Mouse (Mus musculus) embryonic facial prominence, embryonic 13.5 days (tissue): ENCODE measurements around the gene Ung. TPM values are rescaled to one million over a fixed set of nuclear protein-coding genes. Genes with fewer than 3 reads are reported as not detected.

Experiments used
- ATAC-seq: fragments of 200-750 bp; cut with Nextera tagmentation; 2 replicates; pipeline ENCODE4 v1.8.0; 2017; ENCODE audit warnings: low read depth; ENCODE audit not compliant: insufficient number of reproducible peaks, insufficient read depth, low FRiP score, low TSS enrichment
- H3K27ac ChIP-seq: fragments of 300-500 bp; sonication (generic); 2 replicates; pipeline ENCODE4 v1.5.1; 2015; ENCODE audit warnings: moderate library complexity, mild to moderate bottlenecking, inconsistent platforms
- H3K27me3 ChIP-seq: fragments of 300-500 bp; sonication (generic); 2 replicates; pipeline ENCODE4 v1.6.1; 2015; ENCODE audit warnings: mild to moderate bottlenecking, inconsistent platforms
- H3K36me3 ChIP-seq: fragments of 300-500 bp; sonication (generic); 2 replicates; pipeline ENCODE4 v1.6.1; 2015; ENCODE audit warnings: mild to moderate bottlenecking, inconsistent platforms
- H3K4me1 ChIP-seq: fragments of 300-500 bp; sonication (generic); 2 replicates; pipeline ENCODE4 v1.6.1; 2015; ENCODE audit warnings: inconsistent platforms
- H3K4me2 ChIP-seq: fragments of 300-500 bp; sonication (generic); 2 replicates; pipeline ENCODE4 v1.6.1; 2015; ENCODE audit warnings: moderate library complexity, mild to moderate bottlenecking, inconsistent platforms
- H3K4me3 ChIP-seq: fragments of 300-500 bp; sonication (generic); 2 replicates; pipeline ENCODE4 v1.5.1; 2015; ENCODE audit warnings: mild to moderate bottlenecking, inconsistent platforms
- H3K9ac ChIP-seq: fragments of 300-500 bp; sonication (generic); 2 replicates; pipeline ENCODE4 v1.6.1; 2015; ENCODE audit warnings: mild to moderate bottlenecking, inconsistent platforms
- H3K9me3 ChIP-seq: fragments of 300-500 bp; sonication (generic); 2 replicates; pipeline ENCODE4 v1.6.1; 2016; ENCODE audit warnings: inconsistent platforms
- WGBS: fragments of 180-500 bp; shearing (Covaris S2); methylation state at CpG from one replicate; pipeline ENCODE4 v1.1.7; 2015; ENCODE audit warnings: mixed read lengths; 5-methylcytosine and 5-hydroxymethylcytosine counted together
- polyA plus RNA-seq: library from polyadenylated mRNA; unstranded; fragments of >200 nt; fragmentation: Nextera tagmentation; extraction: Ambion mirVana; gene quantifications from 2 replicates; pipeline ENCODE4 v1.2.1, GENCODE M21; 2015

The Ung gene
- polyA plus RNA-seq, 1 experiment from 2014 or later: 48.2 TPM

- no peaks in the 10 kb centered on the region for H3K36me3 ChIP-seq
Measured at GRCm38 (mm10) chr5:114153490-114153889, 23.3 kb downstream of the Ung start.

GRCm38 (mm10) chr5:114154765-114155164 is 24.6 kb downstream of the Ung start:
- Histone ChIP-seq H3K27ac (no peak overlapping the region), H3K4me3 (no peak overlapping the region), H3K9me3 (no peaks in the 10 kb centered on the region), H3K27me3 (no peaks in the 10 kb centered on the region), H3K4me1 (0 out of 2 replicates have a peak, but pooled peaks cover 11% of the 10 kb centered on the region), H3K4me2 (no peak overlapping the region), H3K36me3 (no peaks in the 10 kb centered on the region), H3K9ac (no peak overlapping the region)
- ATAC-seq: no peak
- WGBS: 75% methylated on average over 5 of the region's 5 CpGs

More at GRCm38 (mm10) chr5:114153490-114153889, 23.3 kb downstream of the Ung start:
- H3K9me3 ChIP-seq: peaks cover 3% of the 10 kb centered on the region; the same call in 1 of the 2 replicates
- no peak overlapping the region for H3K9ac ChIP-seq
- no peaks in the 10 kb centered on the region for H3K27me3 ChIP-seq
- ATAC-seq: no peak
- H3K4me3 ChIP-seq: peak overlapping the region; percentile 23
- no peak overlapping the region for H3K27ac ChIP-seq
- peak overlapping the region; percentile 40 for H3K4me2 ChIP-seq
- H3K4me1 ChIP-seq: 0 out of 2 replicates have a peak, but pooled peaks cover 11% of the 10 kb centered on the region
- 2% methylated on average over 12 of the region's 12 CpGs for WGBS

- no peaks in the 10 kb centered on the region for H3K27me3 ChIP-seq
- H3K9me3 ChIP-seq: no peaks in the 10 kb centered on the region
- no peak overlapping the region for H3K9ac ChIP-seq
- H3K27ac ChIP-seq: no peak overlapping the region
- no peaks in the 10 kb centered on the region for H3K36me3 ChIP-seq
- no peak overlapping the region for H3K4me3 ChIP-seq
- no peak overlapping the region for H3K4me2 ChIP-seq
- H3K4me1 ChIP-seq: 0 out of 2 replicates have a peak, but pooled peaks cover 11% of the 10 kb centered on the region
- ATAC-seq: no peak
- WGBS: 50% methylated on average over 9 of the region's 9 CpGs
Measured at GRCm38 (mm10) chr5:114155168-114155933, 25.2 kb downstream of the Ung start.

GRCm38 (mm10) chr5:114157236-114157635 is 27.1 kb downstream of the Ung start:
- 57% methylated on average over 7 of the region's 7 CpGs for WGBS

GRCm38 (mm10) chr5:114161424-114161823 is 31.2 kb downstream of the Ung start:
- no peak overlapping the region for H3K27ac ChIP-seq
- no peak overlapping the region for H3K4me3 ChIP-seq
- no peak overlapping the region for H3K4me2 ChIP-seq
- no peak overlapping the region for H3K9ac ChIP-seq
- H3K9me3 ChIP-seq: no peaks in the 10 kb centered on the region
- H3K4me1 ChIP-seq: no peaks in the 10 kb centered on the region
- no peaks in the 10 kb centered on the region for H3K36me3 ChIP-seq
- H3K27me3 ChIP-seq: no peaks in the 10 kb centered on the region
- WGBS: 85% methylated on average over 6 of the region's 6 CpGs
- no peak for ATAC-seq

More at GRCm38 (mm10) chr5:114157236-114157635, 27.1 kb downstream of the Ung start:
- no peak overlapping the region for H3K4me2 ChIP-seq
- no peak overlapping the region for H3K4me3 ChIP-seq
- no peaks in the 10 kb centered on the region for H3K27me3 ChIP-seq
- H3K4me1 ChIP-seq: 0 out of 2 replicates have a peak, but pooled peaks cover 11% of the 10 kb centered on the region
- no peaks in the 10 kb centered on the region for H3K9me3 ChIP-seq
- ATAC-seq: no peak
- no peaks in the 10 kb centered on the region for H3K36me3 ChIP-seq
- no peak overlapping the region for H3K27ac ChIP-seq
- H3K9ac ChIP-seq: no peak overlapping the region

GRCm38 (mm10) chr5:114162106-114162815 is 32.1 kb downstream of the Ung start:
- H3K27ac ChIP-seq: no peak overlapping the region
- H3K9me3 ChIP-seq: no peaks in the 10 kb centered on the region
- ATAC-seq: no peak
- H3K9ac ChIP-seq: no peak overlapping the region
- H3K4me1 ChIP-seq: no peaks in the 10 kb centered on the region
- no peaks in the 10 kb centered on the region for H3K27me3 ChIP-seq
- H3K36me3 ChIP-seq: no peaks in the 10 kb centered on the region
- H3K4me2 ChIP-seq: no peak overlapping the region
- WGBS: 39% methylated on average over 12 of the region's 12 CpGs
- H3K4me3 ChIP-seq: no peak overlapping the region

- Histone ChIP-seq H3K9ac (no peak overlapping the region), H3K36me3 (no peaks in the 10 kb centered on the region), H3K4me1 (no peaks in the 10 kb centered on the region), H3K9me3 (no peaks in the 10 kb centered on the region), H3K27me3 (no peaks in the 10 kb centered on the region), H3K4me2 (no peak overlapping the region), H3K4me3 (no peak overlapping the region), H3K27ac (no peak overlapping the region)
- WGBS: 65% methylated on average over 6 of the region's 6 CpGs
- no peak for ATAC-seq
Measured at GRCm38 (mm10) chr5:114163117-114163696, 33.0 kb downstream of the Ung start.

GRCm38 (mm10) chr5:114170345-114170744 is 40.2 kb downstream of the Ung start:
- Histone ChIP-seq H3K36me3 (no peaks in the 10 kb centered on the region), H3K4me3 (no peak overlapping the region), H3K9me3 (no peaks in the 10 kb centered on the region; the same call in 1 of the 2 replicates), H3K9ac (no peak overlapping the region), H3K27me3 (peaks cover 6% of the 10 kb centered on the region), H3K4me1 (peaks cover 4% of the 10 kb centered on the region; the same call in 1 of the 2 replicates), H3K27ac (no peak overlapping the region), H3K4me2 (no peak overlapping the region)
- WGBS: 78% methylated on average over 7 of the region's 7 CpGs
- no peak for ATAC-seq

- Histone ChIP-seq H3K4me2 (no peak overlapping the region), H3K9me3 (no peaks in the 10 kb centered on the region; the same call in 1 of the 2 replicates), H3K27ac (no peak overlapping the region), H3K9ac (no peak overlapping the region), H3K4me1 (peaks cover 14% of the 10 kb centered on the region), H3K27me3 (peaks cover 9% of the 10 kb centered on the region), H3K4me3 (no peak overlapping the region), H3K36me3 (no peaks in the 10 kb centered on the region)
- WGBS: 87% methylated on average over 3 of the region's 3 CpGs
- ATAC-seq: no peak
Measured at GRCm38 (mm10) chr5:114172936-114173335, 42.8 kb downstream of the Ung start.

GRCm38 (mm10) chr5:114173458-114173857 is 43.3 kb downstream of the Ung start:
- Histone ChIP-seq H3K4me3 (no peak overlapping the region), H3K9ac (no peak overlapping the region), H3K27ac (no peak overlapping the region), H3K4me2 (no peak overlapping the region), H3K27me3 (peaks cover 9% of the 10 kb centered on the region), H3K4me1 (peaks cover 14% of the 10 kb centered on the region), H3K36me3 (no peaks in the 10 kb centered on the region), H3K9me3 (no peaks in the 10 kb centered on the region; the same call in 1 of the 2 replicates)
- ATAC-seq: no peak
- WGBS: 71% methylated on average over 7 of the region's 7 CpGs

GRCm38 (mm10) chr5:114173877-114174581 is 43.8 kb downstream of the Ung start:
- H3K9me3 ChIP-seq: no peaks in the 10 kb centered on the region
- H3K4me1 ChIP-seq: peaks cover 14% of the 10 kb centered on the region
- H3K9ac ChIP-seq: no peak overlapping the region
- H3K4me3 ChIP-seq: no peak overlapping the region
- H3K4me2 ChIP-seq: peak overlapping the region; percentile 43
- ATAC-seq: no peak
- H3K27me3 ChIP-seq: peaks cover 9% of the 10 kb centered on the region
- WGBS: 27% methylated on average over 16 of the region's 16 CpGs
- H3K27ac ChIP-seq: no peak overlapping the region
- H3K36me3 ChIP-seq: no peaks in the 10 kb centered on the region
